Mouse (Mus musculus) CH12.LX (cell line): ENCODE results near the gene Lpar5. TPM values are rescaled to one million over a fixed set of nuclear protein-coding genes. Genes with fewer than 3 reads are reported as not detected.

Experiments
- DNase-seq: peaks from one replicate; pipeline ENCODE4 v3.0.0-alpha.2; 2013; ENCODE audit errors: extremely low read depth
- H3K27ac ChIP-seq: 2 replicates; pipeline ENCODE4 v1.5.1; 2012; ENCODE audit warnings: low read depth, mild to moderate bottlenecking, control low read depth, moderate library complexity; ENCODE audit not compliant: insufficient read depth
- H3K27me3 ChIP-seq: replicated peaks from 2 replicates; pipeline ENCODE3; 2012; ENCODE audit warnings: inconsistent platforms
- H3K36me3 ChIP-seq, 2 experiments: replicated peaks in 1 of 2; 2 replicates each; pipeline versions ENCODE3 to v1.6.1; 2012; ENCODE audit warnings: inconsistent platforms in 1 of 2, low read length in 1 of 2, mild to moderate bottlenecking in 1 of 2, mixed read lengths in 1 of 2, moderate library complexity in 1 of 2; ENCODE audit not compliant: control insufficient read depth in 1 of 2, insufficient read depth in 1 of 2
- H3K4me1 ChIP-seq, 2 experiments: 2 replicates each; pipeline ENCODE4 v1.6.1; 2012; ENCODE audit warnings: inconsistent platforms in 1 of 2, moderate library complexity in 1 of 2; ENCODE audit not compliant: insufficient read depth in 2 of 2, control insufficient read depth in 1 of 2
- H3K4me2 ChIP-seq: 2 replicates; pipeline ENCODE4 v1.6.1; 2012; ENCODE audit warnings: low read depth, mild to moderate bottlenecking, control low read depth; ENCODE audit not compliant: poor library complexity, insufficient read depth, severe bottlenecking
- H3K4me3 ChIP-seq, 3 experiments: fragments of 150-350 bp in 1 of 3; sonication (generic) in 1 of 3; replicated peaks in 1 of 3; 2 replicates each; pipeline versions ENCODE3 to v1.5.1; 2011 to 2012; ENCODE audit warnings: low read depth in 2 of 3, low read length in 2 of 3, mild to moderate bottlenecking in 2 of 3, moderate library complexity in 2 of 3, control low read depth in 1 of 3, improper control_type of control experiment in 1 of 3, inconsistent platforms in 1 of 3, mixed read lengths in 1 of 3; ENCODE audit not compliant: poor library complexity in 1 of 3
- H3K79me2 ChIP-seq: replicated peaks from 2 replicates; pipeline ENCODE4 v1.6.1; 2012; ENCODE audit warnings: mild to moderate bottlenecking, moderate library complexity; ENCODE audit not compliant: control insufficient read depth, poor library complexity, insufficient read depth, severe bottlenecking; ENCODE audit errors: extremely low read depth
- H3K9ac ChIP-seq: 2 replicates; pipeline ENCODE4 v1.6.1; 2012; ENCODE audit warnings: low read depth, mild to moderate bottlenecking, control low read depth, moderate library complexity; ENCODE audit not compliant: insufficient read depth
- H3K9me3 ChIP-seq: replicated peaks from 2 replicates; pipeline ENCODE3; 2012; ENCODE audit warnings: low read length, inconsistent platforms, mixed read lengths
- CHD2 ChIP-seq: IDR thresholded peaks from 2 replicates; pipeline ENCODE4 v1.6.1; 2011; ENCODE audit warnings: low read length, improper control_type of control experiment
- ELF1 ChIP-seq: IDR thresholded peaks from 2 replicates; pipeline ENCODE4 v1.6.1; 2014; ENCODE audit warnings: low read depth, mild to moderate bottlenecking, inconsistent platforms, low read length, improper control_type of control experiment
- GABPA ChIP-seq: IDR thresholded peaks from 2 replicates; pipeline ENCODE4 v1.6.1; 2012; ENCODE audit warnings: low read depth, low read length, improper control_type of control experiment, inconsistent platforms; ENCODE audit not compliant: insufficient replicate concordance
- HCFC1 ChIP-seq: IDR thresholded peaks from 2 replicates; pipeline ENCODE4 v1.6.1; 2012; ENCODE audit warnings: low read depth, mild to moderate bottlenecking, inconsistent platforms, low read length, improper control_type of control experiment
- IRF4 ChIP-seq: IDR thresholded peaks from 2 replicates; pipeline ENCODE4 v1.6.1; 2014; ENCODE audit warnings: low read depth, mild to moderate bottlenecking, inconsistent platforms, low read length, improper control_type of control experiment
- JUND ChIP-seq: conservative IDR thresholded peaks from 2 replicates; pipeline ENCODE4 v1.6.1; 2011; ENCODE audit warnings: low read depth, low read length, improper control_type of control experiment
- MAZ ChIP-seq: IDR thresholded peaks from 2 replicates; pipeline ENCODE4 v1.6.1; 2012; ENCODE audit warnings: low read depth, mild to moderate bottlenecking, inconsistent platforms, low read length, improper control_type of control experiment, moderate library complexity
- NELFE ChIP-seq: IDR thresholded peaks from 2 replicates; pipeline ENCODE4 v1.6.1; 2011; ENCODE audit warnings: low read depth, low read length, improper control_type of control experiment
- PAX5 ChIP-seq: IDR thresholded peaks from 2 replicates; pipeline ENCODE4 v1.6.1; 2012; ENCODE audit warnings: low read length, inconsistent platforms, mixed read lengths
- POLR2A ChIP-seq: IDR thresholded peaks from 2 replicates; pipeline ENCODE4 v1.6.1; 2011; ENCODE audit warnings: low read depth, mild to moderate bottlenecking, improper control_type of control experiment, low read length
- POLR2AphosphoS2 ChIP-seq: IDR thresholded peaks from 2 replicates; pipeline ENCODE4 v1.6.1; 2011; ENCODE audit warnings: low read depth, low read length, improper control_type of control experiment
- RAD21 ChIP-seq: IDR thresholded peaks from 2 replicates; pipeline ENCODE4 v1.6.1; 2011; ENCODE audit warnings: low read depth, mild to moderate bottlenecking, low read length, improper control_type of control experiment, moderate library complexity
- RCOR1 ChIP-seq: conservative IDR thresholded peaks from 2 replicates; pipeline ENCODE4 v1.6.1; 2012; ENCODE audit warnings: low read depth, mild to moderate bottlenecking, inconsistent platforms, low read length, improper control_type of control experiment
- SMC3 ChIP-seq: IDR thresholded peaks from 2 replicates; pipeline ENCODE4 v1.6.1; 2011; ENCODE audit warnings: low read depth, low read length, improper control_type of control experiment
- TBP ChIP-seq: conservative IDR thresholded peaks from 2 replicates; pipeline ENCODE4 v1.6.1; 2011; ENCODE audit warnings: low read depth, low read length, improper control_type of control experiment
- TCF12 ChIP-seq: IDR thresholded peaks from 2 replicates; pipeline ENCODE4 v1.6.1; 2014; ENCODE audit warnings: low read depth, mild to moderate bottlenecking, inconsistent platforms, low read length, improper control_type of control experiment
- USF1 ChIP-seq: IDR thresholded peaks from 2 replicates; pipeline ENCODE4 v1.6.1; 2014; ENCODE audit warnings: low read depth, mild to moderate bottlenecking, inconsistent platforms, low read length, improper control_type of control experiment
- ZC3H11A ChIP-seq: IDR thresholded peaks from 2 replicates; pipeline ENCODE4 v1.6.1; 2012; ENCODE audit warnings: low read depth, mild to moderate bottlenecking, inconsistent platforms, low read length, improper control_type of control experiment
- dilution Hi-C: fragments of 300-500 bp; cut with MboI; formaldehyde crosslinking; loops from 2 replicates; pipeline ENCODE4 v1.14.3; 2020; ENCODE audit warnings: low sequenced_read_pairs; ENCODE audit not compliant: extremely low pct_unique_long_range_greater_than_20kb, extremely low pct_ligation_motif_present
- in situ Hi-C: fragments of 300-500 bp; cut with MboI; formaldehyde crosslinking; loops from 3 replicates; pipeline ENCODE4 v1.14.3; 2019; ENCODE audit warnings: low sequenced_read_pairs, low pct_ligation_motif_present, low pct_unique_long_range_greater_than_20kb, mixed read lengths
- polyA plus RNA-seq: library from polyadenylated mRNA; unstranded; fragments of >175 nt; gene quantifications from 2 replicates; pipeline ENCODE4 v1.2.1, GENCODE M21; 2012; ENCODE audit warnings: low read depth; ENCODE audit not compliant: insufficient read length
- total RNA-seq, 2 experiments: library from RNA; depleted of rRNA; stranded (reverse); fragments of 300-350 nt in 1 of 2; fragments of >200 nt in 1 of 2; gene quantifications; 2 replicates each; pipeline ENCODE4 v1.2.3; 2012 to 2014

Lpar5 gene
- total and polyA plus RNA-seq, 3 experiments, result 4.5 to 25.9 (median 4.8) TPM

DNA sequence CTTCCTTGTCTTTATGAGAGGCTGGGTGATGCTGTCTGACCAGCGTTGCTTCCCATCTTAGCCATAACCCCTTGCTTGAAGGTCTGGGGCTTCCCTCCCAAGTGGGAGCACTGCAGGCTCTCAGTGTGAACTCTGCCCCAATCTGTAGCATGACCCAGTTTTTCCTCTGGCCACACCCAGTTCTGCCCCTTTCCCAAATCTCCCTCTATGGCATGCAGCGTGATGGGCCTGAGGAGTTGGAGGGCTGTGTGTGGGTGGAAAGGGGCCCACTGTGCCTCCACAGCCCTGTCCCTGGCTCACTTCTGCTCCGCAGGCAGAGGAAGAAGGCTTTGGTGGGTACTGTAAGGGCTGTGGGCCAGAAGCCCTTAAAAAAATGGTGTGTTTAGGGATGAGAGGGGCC lies 30.8 kb downstream of the Lpar5 start:
- Histone ChIP-seq H3K36me3 (peaks cover 52 to 58% of the 10 kb centered on the region in 2 experiments), H3K79me2 (peaks cover 44% of the 10 kb centered on the region), H3K4me3 (peak overlapping the region; percentile 16 to 98 (median 94)), H3K4me2 (peak overlapping the region; percentile 86), H3K27me3 (no peaks in the 10 kb centered on the region), H3K27ac (no peak overlapping the region), H3K9ac (peak overlapping the region; percentile 88), H3K9me3 (no peaks in the 10 kb centered on the region), H3K4me1 (peaks cover 16 to 35% of the 10 kb centered on the region in 2 experiments)
- TF ChIP-seq NELFE, result no peak
- TF ChIP-seq MAZ, result no peak
- no peak for TF ChIP-seq CHD2
- no peak for TF ChIP-seq SMC3
- TF ChIP-seq ELF1, result no peak
- TF ChIP-seq GABPA, result no peak
- no peak for TF ChIP-seq USF1
- no peak for TF ChIP-seq TBP
- TF ChIP-seq JUND, result no peak
- no peak for TF ChIP-seq POLR2AphosphoS2
- no peak for TF ChIP-seq PAX5
- TF ChIP-seq RCOR1, result no peak
- TF ChIP-seq RAD21, result no peak
- TF ChIP-seq IRF4, result no peak
- no peak for TF ChIP-seq POLR2A
- no peak for TF ChIP-seq HCFC1
- dilution Hi-C loops (no loop called here), in situ Hi-C loops (loop anchor here (10.0 kb wide), 1 partner anchor 54 kb away; the partner anchor contains the start of gene Acrbp)
- no peak for DNase-seq

GRCm38 (mm10) chr6:125099421-125099971 lies 31.8 kb downstream of the Lpar5 start:
- Histone ChIP-seq H3K9ac (no peak overlapping the region), H3K79me2 (peaks cover 44% of the 10 kb centered on the region), H3K9me3 (no peaks in the 10 kb centered on the region), H3K4me1 (peaks cover 16 to 35% of the 10 kb centered on the region in 2 experiments), H3K4me2 (no peak overlapping the region), H3K36me3 (peaks cover 57 to 67% of the 10 kb centered on the region in 2 experiments), H3K27me3 (no peaks in the 10 kb centered on the region), H3K4me3 (peak overlapping the region in 1 of 3 experiments; percentile 13), H3K27ac (no peak overlapping the region)
- dilution Hi-C loops (no loop called here), in situ Hi-C loops (loop anchor here (10.0 kb wide), 1 partner anchor 55 kb away; the partner anchor contains the start of gene Acrbp)
- DNase-seq, result no peak
- no peak for TF ChIP-seq TCF12
- TF ChIP-seq ZC3H11A, result no peak
